Mouse (Mus musculus): ENCODE measurements around the gene Ntn4. TPM values are rescaled to one million over a fixed set of nuclear protein-coding genes. Genes with fewer than 3 reads are reported as not detected.

The Ntn4 gene
- total RNA-seq, 4 experiments from 2014 or later = 4.6 to 7.7 (median 6.2) TPM

DNA sequence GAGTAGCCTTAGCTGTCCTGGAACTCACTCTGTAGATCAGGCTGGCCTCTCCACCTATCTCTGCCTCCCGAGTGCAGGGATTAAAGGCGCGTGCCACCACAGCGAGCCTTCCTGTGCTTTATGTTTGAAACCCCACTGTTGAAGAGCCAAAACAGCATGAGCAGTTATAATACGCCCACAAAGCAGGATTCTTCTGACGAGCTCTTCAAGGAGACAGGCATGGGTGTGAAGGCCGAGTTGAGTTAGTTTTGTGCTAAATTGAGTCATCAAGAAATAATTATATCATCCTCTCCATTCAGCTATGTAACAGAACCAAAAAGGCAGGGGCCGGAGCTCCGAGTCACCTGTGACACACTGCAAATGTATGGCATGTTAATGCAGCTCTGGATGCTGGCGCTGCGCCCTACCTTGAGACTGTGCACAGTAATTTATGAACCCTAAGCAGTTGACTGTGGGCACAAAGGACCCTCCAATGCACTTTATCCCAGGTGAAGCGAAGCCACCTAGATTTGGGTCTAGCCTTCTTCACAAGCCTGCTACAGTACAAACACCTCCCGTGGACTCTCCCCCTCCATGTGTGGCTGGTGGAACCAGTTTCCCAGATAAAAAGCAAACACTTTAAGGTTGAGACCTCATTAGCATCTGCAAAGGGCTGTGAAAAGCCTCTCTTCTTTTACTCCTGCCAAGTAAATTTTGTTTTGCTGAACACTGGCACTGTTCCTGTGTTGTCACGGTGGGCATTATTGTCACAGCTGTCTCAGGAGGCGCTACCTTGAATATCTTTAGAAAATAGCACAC, 142.9 kb downstream of the Ntn4 start:
- no peak for DNase-seq (ENCODE audit: low spot score in 2 of 2)

Other genes starting within 250 kb of the Ntn4 start
- 10 to 100 TPM; 22.4 to 27.2 (median 26.6) TPM for gene Lta4h, start 187.3 kb upstream of the Ntn4 start, total RNA-seq (2022)
- under 1 TPM in 2 of 4 experiments, not detected in 2; 0.13 to 0.51 TPM for gene Hal, start 151.9 kb upstream of the Ntn4 start, total RNA-seq (2022)
- not detected for gene Amdhd1, start 100.6 kb upstream of the Ntn4 start, total RNA-seq (2022)
- gene Ccdc38, start 100.0 kb upstream of the Ntn4 start, total RNA-seq (2022) = not detected
- 10 to 100 TPM in 1 of 4 experiments, 1 to 10 TPM in 3; 6.2 to 10.4 (median 7.7) TPM for gene Snrpf, start 51.0 kb upstream of the Ntn4 start, total RNA-seq (2022)
- under 1 TPM in 3 of 4 experiments, not detected in 1; 0.34 to 0.67 (median 0.48) TPM for gene Usp44, start 190.9 kb downstream of the Ntn4 start, total RNA-seq (2022)